Mouse (Mus musculus) mesoderm, embryonic 11.5 days (tissue): ENCODE results near the gene Bex1.
"Not testable (repeated sequence)": the region's sequence is repeated elsewhere in the genome, so short reads cannot be mapped to it uniquely, and the experiment has no call there.

Source experiments
- DNase-seq: peaks from one replicate; pipeline ENCODE4 v3.0.0-alpha.2; 2012; ENCODE audit warnings: low read depth, low spot score

The Bex1 gene

DNA sequence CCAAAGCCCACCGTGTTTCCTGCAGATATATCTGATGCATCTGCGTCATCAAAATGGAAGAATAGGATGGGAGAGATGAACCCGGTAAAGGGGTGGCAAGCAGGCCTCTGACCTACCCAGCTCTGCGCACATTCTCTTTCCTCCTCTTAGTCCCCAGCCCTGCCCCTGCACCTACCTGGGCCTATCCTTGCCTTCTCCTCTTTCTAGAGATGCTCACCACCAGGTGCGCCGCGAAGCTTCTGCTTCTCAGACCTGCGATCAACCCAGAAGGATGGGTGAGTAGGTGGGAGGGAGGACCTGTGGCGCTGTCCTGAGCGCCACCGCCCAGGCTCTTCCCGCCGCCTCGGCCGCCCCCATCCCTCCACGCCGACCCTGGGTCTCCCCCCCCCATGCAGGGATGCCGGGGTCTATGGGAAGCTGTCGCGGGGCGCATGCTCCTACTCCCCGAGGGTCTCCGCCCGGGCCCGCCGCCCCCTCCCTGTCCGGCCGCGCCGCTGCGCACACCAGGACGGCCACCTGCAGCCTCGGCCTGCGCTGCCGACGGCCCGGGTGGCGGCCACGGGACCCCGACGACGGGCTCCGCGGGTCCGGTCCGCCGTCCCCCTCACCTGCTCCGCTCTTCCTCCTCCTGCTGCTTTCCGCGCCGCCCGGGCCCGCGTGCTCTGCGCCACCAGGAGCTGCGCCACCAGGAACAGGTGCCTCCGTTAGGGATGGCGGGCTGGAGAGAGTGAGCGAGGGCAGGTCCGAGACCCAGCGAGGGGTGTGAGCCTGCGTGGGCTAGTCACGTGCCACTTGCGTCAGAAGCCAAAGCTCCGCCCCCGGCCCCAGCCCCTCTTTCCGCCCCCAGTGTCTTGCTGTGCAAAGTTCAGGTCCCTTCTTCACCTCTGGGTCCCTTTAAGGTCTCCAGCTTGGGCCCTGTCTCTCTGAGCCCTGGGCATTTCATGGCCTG lies at the start of gene Bex1, which contains the start of gene Tceal7:
Gene Bex1 (minus strand): TSS at position 785 of the 949 bp plus-strand sequence.
Gene Tceal7 (plus strand): TSS at position 51 of the 949 bp plus-strand sequence.
- DNase-seq: not testable (repeated sequence)

DNA sequence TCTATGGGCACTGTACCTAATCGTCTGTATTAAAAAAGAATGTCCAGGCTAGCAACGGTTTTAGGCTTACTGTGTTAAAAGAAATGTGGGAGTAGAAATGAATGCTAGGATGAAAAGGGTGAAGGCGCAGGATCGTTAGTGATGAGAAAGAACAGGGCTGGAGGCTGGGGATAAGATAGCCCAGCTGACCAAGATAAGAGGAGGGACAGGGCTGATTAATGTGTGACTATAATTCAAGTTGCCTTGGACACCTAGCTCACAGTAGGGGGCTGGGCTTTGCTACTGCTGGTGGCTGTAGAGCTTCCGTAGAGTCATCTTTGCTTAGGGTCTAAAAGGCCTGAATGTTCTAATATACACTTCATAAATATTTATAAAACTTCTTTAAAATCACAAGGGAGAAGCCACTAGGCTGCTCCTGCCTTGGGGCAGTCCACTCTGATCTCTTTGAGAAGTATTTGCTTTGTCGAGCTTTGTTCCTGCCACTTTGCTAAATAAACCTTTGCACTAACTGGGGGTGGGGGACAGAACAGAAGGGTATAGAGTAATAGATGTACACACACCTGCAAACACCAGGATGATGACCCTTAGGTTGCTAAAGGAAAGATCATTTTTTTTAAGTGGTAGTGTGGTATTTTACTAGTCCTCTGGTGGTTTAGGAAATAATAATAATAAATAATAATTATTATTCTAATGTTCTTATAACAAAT lies 36.9 kb upstream of the Bex1 start:
- DNase-seq: no peak

DNA sequence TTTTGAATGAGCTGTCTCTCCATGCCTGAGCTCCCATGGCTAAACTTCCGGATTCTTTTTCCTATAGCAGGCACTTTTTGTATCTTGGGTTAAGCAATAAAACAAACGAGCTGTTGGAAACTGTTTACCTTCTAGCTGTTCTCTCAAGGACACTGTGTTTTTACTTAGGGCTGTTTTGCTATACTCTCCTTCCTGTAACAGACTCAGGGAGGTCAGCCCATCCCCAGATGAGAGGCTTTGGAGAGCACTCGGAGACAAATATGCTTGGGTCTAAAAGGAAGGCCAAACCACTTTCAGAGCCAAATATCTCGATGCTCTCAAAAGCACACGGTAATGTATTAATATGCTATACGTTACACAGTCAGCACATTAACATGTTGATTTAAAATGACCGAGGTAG lies 34.4 kb upstream of the Bex1 start:
- DNase-seq: no peak

DNA sequence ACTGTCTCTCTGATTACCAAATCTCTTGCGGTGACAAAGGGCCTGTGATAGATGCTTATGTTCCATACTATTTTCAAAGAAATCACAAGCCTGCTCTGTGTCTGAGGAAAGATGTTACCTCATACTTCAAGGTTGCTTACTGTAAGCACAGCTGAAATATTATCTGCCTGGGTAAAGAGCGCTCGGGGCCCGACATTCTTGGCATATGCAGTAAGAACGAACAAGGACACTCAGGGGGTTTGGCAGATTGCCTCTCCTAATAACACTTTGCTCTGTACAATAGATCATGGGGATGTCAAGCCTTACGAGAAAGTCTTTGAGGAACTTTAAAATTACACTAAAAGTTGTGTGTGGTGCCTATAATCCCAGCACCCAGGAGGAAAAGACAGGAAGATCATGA lies 33.5 kb upstream of the Bex1 start:
- DNase-seq: no peak

DNA sequence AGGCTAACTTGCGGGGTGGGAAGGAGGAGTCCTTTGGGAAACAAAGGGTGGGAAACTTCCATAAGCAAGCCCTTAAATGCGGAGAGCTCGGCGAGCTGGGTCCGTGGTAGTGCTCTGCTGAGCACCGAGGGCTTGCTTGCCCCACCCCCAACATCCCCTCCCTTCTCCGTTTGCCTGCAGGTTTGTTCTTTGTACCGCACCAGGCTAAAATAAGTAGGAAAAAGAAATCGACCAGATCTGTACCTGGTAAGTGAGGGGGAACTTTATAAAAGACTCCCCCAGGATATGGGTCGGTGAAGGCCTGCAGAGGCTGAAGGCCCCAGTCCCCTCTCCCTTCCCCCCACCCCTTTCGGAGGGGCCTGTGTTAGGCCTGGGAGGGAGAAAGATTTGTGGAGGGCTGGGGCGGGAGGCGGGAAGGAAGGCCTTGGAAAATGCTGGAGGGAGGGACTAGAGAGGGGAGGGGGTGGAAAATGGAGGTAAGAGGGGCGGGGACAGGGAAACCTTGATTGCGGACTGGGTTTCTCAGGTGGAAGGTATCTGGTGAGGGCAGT lies 30.3 kb upstream of the Bex1 start:
- DNase-seq: peak; percentile 54

DNA sequence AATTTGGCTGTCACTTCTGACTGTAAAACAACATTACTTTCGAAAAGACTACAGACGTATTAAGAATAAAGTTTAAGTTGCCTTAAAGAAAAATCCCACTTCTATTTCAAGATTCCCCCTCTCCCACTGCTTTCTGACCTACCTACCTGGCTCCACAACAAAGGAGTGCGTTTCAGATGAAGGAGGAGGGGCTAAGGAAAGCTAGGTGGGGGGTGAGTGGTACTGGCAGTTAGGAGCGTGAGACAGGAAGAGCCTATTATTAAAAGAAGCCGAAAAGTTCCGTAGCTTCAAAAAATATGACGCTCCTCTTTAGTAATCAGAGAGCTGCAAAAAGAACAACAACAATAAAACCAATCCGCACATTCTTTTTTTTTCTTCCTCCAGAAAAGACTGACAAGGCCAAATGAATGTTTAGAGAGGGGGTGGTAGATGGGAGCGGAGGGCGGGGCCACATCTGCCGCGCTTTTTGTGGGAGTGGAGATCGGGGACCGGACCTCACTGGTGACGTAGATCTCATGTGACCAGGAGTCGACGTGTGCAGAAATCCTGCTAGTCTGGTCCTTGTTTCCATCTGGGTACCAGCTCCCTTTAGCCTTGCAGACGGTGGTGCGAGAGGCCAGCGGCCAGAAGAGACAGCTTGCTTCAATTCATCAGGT lies 29.4 kb upstream of the Bex1 start, which contains the start of gene Tceal9:
Gene Tceal9 (plus strand): TSS at position 506 of the 656 bp plus-strand sequence.
- DNase-seq: peak; percentile 85

DNA sequence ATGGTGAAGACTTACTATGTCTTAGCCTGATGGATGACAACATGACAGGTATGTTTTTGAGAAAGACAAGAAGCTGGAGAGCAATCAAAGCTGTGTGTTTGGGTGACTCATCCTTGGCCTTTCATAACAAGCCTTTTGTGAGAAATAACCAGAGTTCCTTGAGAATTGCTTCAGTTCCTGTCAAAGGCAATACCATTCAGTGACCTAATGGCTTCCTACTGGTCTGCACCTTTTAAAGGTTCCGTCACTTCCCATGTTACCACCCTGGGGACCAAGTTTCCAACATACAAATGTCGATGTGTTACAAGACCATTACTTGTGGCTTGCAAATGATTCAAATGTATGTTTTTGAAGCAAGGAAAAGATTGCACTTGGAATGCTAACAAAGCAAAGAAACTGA lies 27.9 kb upstream of the Bex1 start:
- no peak for DNase-seq

DNA sequence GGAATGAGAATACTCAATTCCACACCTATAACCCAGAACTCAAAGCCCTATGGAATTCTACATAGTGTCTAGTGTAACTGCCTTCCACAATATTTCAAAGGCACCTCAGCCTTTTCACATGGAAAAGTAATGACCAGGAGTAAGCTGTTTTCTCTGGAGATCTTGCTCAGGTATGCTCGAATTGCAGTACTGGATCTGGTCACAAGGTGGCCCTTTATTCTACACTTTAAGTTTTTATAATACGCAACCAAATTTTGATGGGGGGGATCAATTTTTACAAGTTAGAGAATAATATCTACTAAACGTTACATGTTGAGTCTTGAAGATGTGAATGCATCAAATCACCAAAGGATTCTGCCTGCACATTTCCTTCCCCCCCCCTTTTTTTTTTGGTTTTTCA lies 22.8 kb upstream of the Bex1 start:
- no peak for DNase-seq

DNA sequence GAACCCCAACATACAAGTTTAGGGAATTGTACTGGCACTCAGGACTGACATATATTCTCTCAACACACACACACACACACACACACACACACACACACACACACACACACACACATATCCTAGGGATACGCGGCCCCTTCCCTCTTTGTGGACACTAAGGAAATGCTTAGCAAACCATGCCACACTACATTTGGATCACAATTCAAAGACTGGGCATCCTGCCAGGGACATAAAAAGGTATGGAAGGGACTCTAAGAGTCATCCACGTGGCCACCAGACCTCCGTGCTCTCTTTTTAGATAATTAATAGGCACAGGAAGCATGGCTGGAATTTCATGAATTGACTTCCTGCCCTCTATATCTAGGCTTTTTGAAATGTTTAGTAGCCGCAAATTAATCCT lies 12.5 kb upstream of the Bex1 start:
- DNase-seq: peak; percentile 26

DNA sequence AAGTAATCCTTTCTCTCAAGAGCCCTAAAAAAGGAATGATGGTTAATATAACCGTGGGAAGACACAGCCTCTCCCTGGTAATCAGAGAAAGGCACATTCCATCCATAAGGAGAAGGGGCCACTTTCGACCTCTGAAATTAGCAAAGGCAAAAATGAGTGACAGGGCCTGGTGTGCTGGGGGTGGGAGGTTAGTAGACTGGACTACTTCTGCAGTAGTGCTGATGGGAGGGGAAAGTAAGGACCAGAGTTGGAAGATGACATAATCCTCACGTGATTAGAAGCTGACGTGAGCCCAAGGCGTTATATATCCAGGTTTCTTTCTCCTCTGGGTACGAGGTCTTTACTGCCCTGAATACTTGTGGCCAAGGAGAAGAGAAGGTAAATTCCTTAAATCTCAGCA lies 8.4 kb upstream of the Bex1 start:
- no peak for DNase-seq

DNA sequence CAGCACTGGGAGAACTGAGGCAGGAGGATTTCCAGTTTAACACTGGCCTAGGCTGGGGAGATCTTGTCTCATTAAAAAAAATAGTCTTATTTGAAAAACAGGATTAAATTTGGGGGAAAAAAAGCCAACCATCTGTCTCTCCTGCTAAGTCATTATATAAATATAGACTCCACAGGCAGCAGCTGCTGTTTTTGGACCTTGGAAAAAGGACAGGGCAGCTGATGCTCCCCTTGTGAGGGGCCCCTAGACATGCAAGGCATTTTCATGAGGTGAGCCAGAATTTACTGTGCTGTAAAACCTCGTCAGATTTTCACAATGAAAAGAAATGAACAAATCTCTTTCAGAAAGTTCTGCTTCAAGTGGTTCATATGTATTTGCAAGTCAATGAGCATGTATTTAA lies 990 bp upstream of the Bex1 start:
- no peak for DNase-seq

DNA sequence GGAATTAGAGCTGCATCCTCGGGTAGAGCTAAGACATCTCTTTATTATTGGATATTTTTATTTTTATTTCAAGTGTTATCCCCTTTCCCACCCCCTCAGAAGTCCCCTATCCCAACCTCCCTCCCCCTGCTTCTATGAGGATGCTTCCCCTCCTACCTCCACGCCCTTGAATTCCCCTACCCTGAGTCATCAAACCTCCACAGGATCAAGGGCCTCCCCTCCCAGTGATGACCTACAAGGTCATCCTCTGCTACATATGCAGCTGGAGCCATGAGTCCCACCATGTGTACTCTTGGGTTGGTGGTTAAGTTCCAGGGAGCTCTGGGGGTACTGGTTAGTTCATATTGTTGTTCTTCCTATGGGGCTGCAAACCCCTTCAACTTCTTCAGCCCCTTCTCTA lies 1.9 kb downstream of the Bex1 start:
- no peak for DNase-seq

DNA sequence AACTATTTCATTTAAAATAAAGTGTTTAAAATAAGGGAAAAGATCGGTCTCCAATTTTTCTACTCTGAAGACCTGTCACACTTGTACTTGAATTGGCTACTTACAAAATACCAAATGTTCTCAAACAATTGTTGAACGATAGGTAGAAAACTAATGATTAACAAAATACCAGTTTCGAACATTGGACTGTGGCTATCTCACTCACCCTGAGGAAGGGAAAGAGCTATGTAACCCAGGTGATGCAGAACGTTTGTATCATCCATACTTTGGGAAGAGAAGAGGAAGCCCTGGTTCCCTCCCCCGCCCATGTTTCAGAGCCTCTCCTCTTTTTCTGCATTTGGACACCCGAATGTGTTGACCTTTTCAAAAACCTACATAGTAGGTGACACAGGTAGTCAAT lies 10.9 kb downstream of the Bex1 start:
- no peak for DNase-seq

DNA sequence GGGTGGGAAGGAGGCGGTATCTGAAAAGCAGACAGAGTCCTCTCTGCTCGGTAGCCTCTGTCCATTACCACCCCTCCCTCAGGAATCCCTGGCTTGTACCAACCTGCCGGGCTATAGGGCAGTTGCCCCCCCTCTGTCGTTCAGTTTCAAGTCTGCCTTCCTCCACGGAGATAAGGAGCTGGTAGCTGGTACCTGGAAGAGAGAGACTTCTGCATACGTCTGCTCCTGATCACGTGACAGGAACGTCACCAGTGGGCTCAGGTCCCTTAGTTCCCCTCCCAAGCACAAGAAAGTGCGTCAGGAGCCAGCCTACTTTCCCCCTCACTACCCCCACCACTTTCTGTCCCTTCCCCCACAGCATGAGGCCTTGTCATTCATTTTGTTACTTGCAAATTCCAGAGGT lies 11.6 kb downstream of the Bex1 start, which contains the start of gene Tceal5:
Gene Tceal5 (minus strand): TSS at position 213 of the 403 bp plus-strand sequence.
- peak; percentile 50 for DNase-seq

DNA sequence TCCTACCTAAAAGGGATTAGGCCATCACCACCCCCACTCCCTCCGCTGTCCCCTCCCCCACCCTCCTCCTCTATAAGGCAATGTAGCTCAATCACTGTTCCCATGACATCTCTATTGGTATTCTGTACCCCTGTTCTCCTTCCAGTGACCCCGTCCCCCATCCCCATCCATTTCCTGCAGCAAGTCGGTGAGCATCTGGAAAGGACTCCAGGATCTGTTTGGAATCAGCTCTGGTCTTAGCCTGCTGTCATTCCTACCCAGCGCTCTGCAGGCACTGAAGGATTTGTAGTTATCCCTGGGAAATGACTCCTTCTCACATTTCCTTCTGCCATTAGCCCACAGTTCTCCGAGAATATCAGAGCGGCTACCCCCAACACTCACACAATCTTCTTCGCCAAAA lies 12.1 kb downstream of the Bex1 start:
- DNase-seq: peak; percentile 17

DNA sequence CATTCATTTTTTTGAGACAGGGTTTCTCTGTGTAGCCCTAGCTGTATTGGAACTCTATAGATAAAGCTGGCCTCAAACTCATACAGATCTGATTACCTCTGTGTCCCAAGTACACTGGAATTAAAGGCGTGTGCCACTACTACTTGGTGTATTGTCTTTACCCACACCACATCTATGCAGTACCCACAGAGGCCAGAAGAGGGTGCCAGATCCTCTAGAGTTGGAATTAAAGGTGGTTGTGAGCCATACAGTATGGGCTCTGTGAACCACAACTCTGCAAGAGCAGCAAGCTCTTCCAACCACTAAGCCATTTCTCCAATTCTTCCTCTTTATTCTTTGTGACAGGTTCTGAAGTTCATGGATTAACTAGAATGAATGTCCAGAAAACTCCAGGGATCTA lies 18.4 kb downstream of the Bex1 start:
- DNase-seq: no peak

DNA sequence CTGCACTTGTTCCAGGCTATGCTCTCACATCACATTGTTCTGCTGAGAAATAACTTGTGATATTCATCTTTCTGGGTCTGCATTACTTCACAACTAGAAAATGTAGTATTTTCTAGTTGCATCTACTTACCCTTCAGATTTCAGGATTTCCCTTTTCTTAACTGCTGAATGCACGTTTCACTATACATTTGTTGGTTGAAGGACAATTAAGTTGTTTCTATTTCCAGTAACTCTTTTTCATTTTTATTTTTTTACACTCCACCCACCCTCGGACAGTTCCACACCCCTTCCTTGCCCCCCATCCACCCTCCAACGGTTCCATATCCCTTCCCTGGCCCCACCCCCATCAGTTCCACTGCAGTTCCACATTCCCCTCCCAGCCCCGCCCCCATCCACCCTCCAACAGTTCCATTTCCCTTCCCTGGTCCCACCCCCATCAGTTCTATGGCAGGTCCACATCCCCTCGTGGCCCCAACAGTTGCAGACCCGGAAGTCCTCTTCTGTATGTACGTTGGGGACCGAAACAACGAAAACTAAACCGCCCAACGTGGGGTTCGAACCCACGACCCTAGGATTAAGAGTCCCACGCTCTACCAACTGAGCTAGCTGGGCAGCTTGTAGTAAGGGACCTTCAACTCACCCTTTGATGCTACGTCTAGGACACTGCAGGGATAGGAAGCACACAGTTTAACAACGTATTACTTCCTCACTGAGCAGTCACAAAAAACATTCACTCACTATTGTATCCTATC lies 19.9 kb downstream of the Bex1 start:
- no peak for DNase-seq

DNA sequence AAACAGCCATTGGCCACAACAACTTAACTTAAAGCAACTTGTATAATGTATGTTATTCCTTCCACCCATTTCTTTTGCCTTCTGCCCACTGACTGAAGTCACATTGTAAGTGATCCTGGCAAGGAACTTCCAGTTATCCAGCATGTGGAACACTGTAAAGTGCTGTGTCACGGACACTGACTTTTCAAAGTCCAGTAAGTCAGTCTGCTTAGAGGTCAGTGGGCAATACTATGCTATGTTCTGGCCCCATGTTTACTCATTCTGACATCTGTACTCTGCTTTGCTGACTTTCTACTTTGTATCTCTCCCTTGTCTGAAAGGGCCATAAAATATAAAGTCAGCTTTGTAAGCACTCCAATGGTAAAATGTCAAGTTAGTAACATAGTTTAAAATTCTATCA lies 32.2 kb downstream of the Bex1 start:
- DNase-seq: no peak

DNA sequence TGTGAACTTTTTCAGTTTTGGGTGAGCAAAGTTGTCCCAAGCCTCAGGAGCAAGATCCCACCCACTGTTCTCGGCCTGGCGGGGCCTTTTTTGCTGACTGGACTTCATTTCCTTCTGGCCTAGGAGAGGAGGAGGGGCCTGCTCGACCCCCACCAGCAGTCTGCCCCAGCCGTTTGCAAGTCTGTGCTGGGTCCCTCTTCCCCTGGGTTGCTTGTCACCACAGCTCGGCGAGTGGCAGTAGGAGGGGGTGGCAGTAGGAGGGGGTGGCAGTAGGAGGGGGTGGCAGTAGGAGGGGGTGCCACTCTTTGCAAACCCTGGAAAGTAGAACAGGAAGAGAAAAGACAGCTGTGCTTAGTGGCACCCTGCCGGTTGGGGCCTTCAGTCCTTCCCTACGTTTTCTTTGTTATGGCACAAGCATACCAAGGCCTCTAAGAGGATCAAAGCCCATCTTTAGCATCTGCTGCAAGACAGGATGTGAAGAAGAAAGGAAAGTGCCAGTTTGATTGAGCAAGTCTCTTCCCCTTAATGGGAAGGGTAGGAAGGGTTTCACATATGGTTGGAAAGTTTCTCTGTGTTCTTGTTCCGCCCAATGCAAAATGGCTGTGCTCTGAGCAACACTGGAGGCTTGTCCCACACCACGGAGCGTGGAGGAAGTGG lies 34.3 kb downstream of the Bex1 start:
- no peak for DNase-seq

DNA sequence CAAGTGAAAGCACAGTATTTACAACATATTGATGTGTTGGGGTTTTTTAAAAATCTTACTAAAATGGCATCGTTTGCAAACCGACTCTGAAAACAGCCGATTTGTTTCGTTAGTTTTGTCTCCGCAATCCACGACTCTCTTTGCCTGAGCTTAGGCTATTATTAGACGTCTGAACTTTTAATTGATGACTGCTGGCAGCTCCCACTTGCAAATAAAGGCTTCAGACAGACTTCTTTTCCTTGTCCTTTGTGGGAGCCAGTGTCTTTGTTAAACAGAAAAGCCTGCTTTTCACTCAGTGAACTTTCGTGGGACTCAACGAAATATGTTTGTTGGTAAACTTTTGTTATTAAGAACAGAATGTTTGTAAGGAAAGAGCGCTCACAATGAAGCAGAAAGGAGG lies 42.5 kb downstream of the Bex1 start:
- peak; percentile 16 for DNase-seq
